In genomic region chr4:152074548-152074947, GRCm38 (mm10) we compare ENCODE assay signal across 38 mouse cellular contexts. TPM values are rescaled to one million over a fixed set of nuclear protein-coding genes. Genes with fewer than 3 reads are reported as not detected.
DNase-seq lines count a peak whose midpoint lies in the region; ATAC-seq and TF ChIP-seq lines count a peak whose summit lies in the region.
"Had no signal": no experiment of that assay in that cellular context is flagged by ENCODE, and none has a peak within 500 bp of the region (broad histone marks: within the 10 kb centered on the region; RNA-seq: fewer than 3 reads in every experiment).

No protein-coding gene starts in this region.

- H3K27ac ChIP-seq in kidney, postnatal 0 days: no peak overlapping the region
- no peak overlapping the region for H3K27ac ChIP-seq in midbrain, postnatal 0 days (ENCODE audit: low read depth, low read length)
- no peak overlapping the region for H3K27ac ChIP-seq in midbrain, embryonic 15.5 days
- no peak overlapping the region for H3K27ac ChIP-seq in MEL (ENCODE audit: control insufficient read depth, low read depth, low read length)
- H3K27ac ChIP-seq in stomach, postnatal 0 days (replicated peaks): no peak overlapping the region
- no peak overlapping the region for H3K27ac ChIP-seq in kidney, embryonic 16.5 days (ENCODE audit: low read length)
- H3K27ac ChIP-seq: embryonic facial prominence, embryonic 13.5 days; forebrain, embryonic 15.5 days; intestine, embryonic 15.5 days; left cerebral cortex, adult 2 months; limb, embryonic 12.5 days; midbrain, embryonic 12.5 days; neural tube, embryonic 15.5 days; stomach, embryonic 15.5 days had no signal

- H3K4me2 ChIP-seq in kidney, postnatal 0 days (ENCODE audit: low read length): no peak overlapping the region
- no peak overlapping the region for H3K4me2 ChIP-seq in midbrain, postnatal 0 days (ENCODE audit: low read depth, low read length, poor library complexity, severe bottlenecking)
- no peak overlapping the region for H3K4me2 ChIP-seq in midbrain, embryonic 15.5 days
- no peak overlapping the region for H3K4me2 ChIP-seq in stomach, postnatal 0 days (replicated peaks; ENCODE audit: low read depth)
- H3K4me2 ChIP-seq in kidney, embryonic 16.5 days (replicated peaks; ENCODE audit: low read depth, low read length): no peak overlapping the region
- H3K4me2 ChIP-seq: embryonic facial prominence, embryonic 13.5 days; forebrain, embryonic 15.5 days; intestine, embryonic 15.5 days; limb, embryonic 12.5 days; midbrain, embryonic 12.5 days; neural tube, embryonic 15.5 days; stomach, embryonic 15.5 days had no signal

- no peak overlapping the region for H3K9ac ChIP-seq in kidney, postnatal 0 days (ENCODE audit: low read depth, low read length)
- no peak overlapping the region for H3K9ac ChIP-seq in midbrain, postnatal 0 days (replicated peaks; ENCODE audit: low read length, poor library complexity, severe bottlenecking)
- no peak overlapping the region for H3K9ac ChIP-seq in midbrain, embryonic 15.5 days
- H3K9ac ChIP-seq in MEL (ENCODE audit: control insufficient read depth, low read depth, low read length, poor library complexity, severe bottlenecking): no peak overlapping the region
- no peak overlapping the region for H3K9ac ChIP-seq in stomach, postnatal 0 days (ENCODE audit: low read length)
- no peak overlapping the region for H3K9ac ChIP-seq in kidney, embryonic 16.5 days (replicated peaks; ENCODE audit: low read length)
- H3K9ac ChIP-seq: embryonic facial prominence, embryonic 13.5 days; forebrain, embryonic 15.5 days; intestine, embryonic 15.5 days; limb, embryonic 12.5 days; midbrain, embryonic 12.5 days; neural tube, embryonic 15.5 days; stomach, embryonic 15.5 days had no signal

- TF ChIP-seq CTCF in kidney, postnatal 0 days (IDR thresholded peaks at IDR 0.05; ENCODE audit: low read depth): peak; percentile 19; the same call in 1 of the 2 replicates
- TF ChIP-seq CTCF in midbrain, postnatal 0 days (IDR thresholded peaks at IDR 0.05): peak; percentile 19
- peak; percentile 17 to 56 (median 40); a peak in 4 of 6 replicates for TF ChIP-seq CTCF in MEL (IDR thresholded peaks at IDR 0.05 in 2 of 3, conservative IDR thresholded peaks at IDR 0.05 in 1 of 3; ENCODE audit: control insufficient read depth in 1 of 3, insufficient read depth in 1 of 3, low read depth in 2 of 3, low read length in 3 of 3, poor library complexity in 1 of 3, severe bottlenecking in 1 of 3)
- TF ChIP-seq CTCF in stomach, postnatal 0 days (IDR thresholded peaks at IDR 0.05; ENCODE audit: low read depth): peak; percentile 25; the same call in 1 of the 2 replicates

- no peaks in the 10 kb centered on the region for H3K27me3 ChIP-seq in kidney, postnatal 0 days (ENCODE audit: insufficient read depth, low read length)
- no peaks in the 10 kb centered on the region for H3K27me3 ChIP-seq in midbrain, postnatal 0 days (ENCODE audit: insufficient read depth, low read length)
- no peaks in the 10 kb centered on the region; the same call in 1 of the 2 replicates for H3K27me3 ChIP-seq in midbrain, embryonic 15.5 days (replicated peaks)
- no peaks in the 10 kb centered on the region for H3K27me3 ChIP-seq in MEL (ENCODE audit: control insufficient read depth in 1 of 2, insufficient read depth in 2 of 2, low read length in 2 of 2)
- H3K27me3 ChIP-seq in stomach, postnatal 0 days (ENCODE audit: control insufficient read depth, insufficient read depth, low read length): no peaks in the 10 kb centered on the region
- no peaks in the 10 kb centered on the region for H3K27me3 ChIP-seq in kidney, embryonic 16.5 days (ENCODE audit: insufficient read depth, low read length)
- H3K27me3 ChIP-seq: embryonic facial prominence, embryonic 13.5 days; forebrain, embryonic 15.5 days; intestine, embryonic 15.5 days; limb, embryonic 12.5 days; midbrain, embryonic 12.5 days; neural tube, embryonic 15.5 days; Patski; stomach, embryonic 15.5 days had no signal

- H3K79me2 ChIP-seq in MEL (ENCODE audit: control insufficient read depth, insufficient read depth, low read length, poor library complexity): no peaks in the 10 kb centered on the region

- H3K9me3 ChIP-seq in kidney, postnatal 0 days (replicated peaks; ENCODE audit: low read length): no peaks in the 10 kb centered on the region
- H3K9me3 ChIP-seq in midbrain, postnatal 0 days (ENCODE audit: low read length): no peaks in the 10 kb centered on the region
- H3K9me3 ChIP-seq in midbrain, embryonic 15.5 days: no peaks in the 10 kb centered on the region
- no peaks in the 10 kb centered on the region for H3K9me3 ChIP-seq in MEL (replicated peaks; ENCODE audit: insufficient read depth, low read length)
- H3K9me3 ChIP-seq in stomach, postnatal 0 days (ENCODE audit: control insufficient read depth, low read length): no peaks in the 10 kb centered on the region
- no peaks in the 10 kb centered on the region for H3K9me3 ChIP-seq in kidney, embryonic 16.5 days (ENCODE audit: low read length)
- H3K9me3 ChIP-seq: embryonic facial prominence, embryonic 13.5 days; forebrain, embryonic 10.5 days; forebrain, embryonic 15.5 days; G1E; hindbrain, embryonic 10.5 days; intestine, embryonic 15.5 days; limb, embryonic 12.5 days; midbrain, embryonic 12.5 days; neural tube, embryonic 15.5 days; stomach, embryonic 15.5 days had no signal

- TF ChIP-seq RAD21 in MEL (IDR thresholded peaks at IDR 0.05; ENCODE audit: low read depth, low read length): no peak; the same call in 1 of the 2 replicates

- DNase-seq in kidney, postnatal 0 days (ENCODE audit: low spot score): no peak
- DNase-seq in kidney, postnatal 4 days: no peak
- DNase-seq in midbrain, postnatal 0 days (ENCODE audit: low spot score): no peak
- DNase-seq in MEL (ENCODE audit: low read depth, low spot score): peak; percentile 35
- no peak for DNase-seq in stomach, postnatal 0 days (ENCODE audit: low spot score)
- DNase-seq: cerebellum, adult 11-12 months; cerebellum, adult 9-11 months; heart, postnatal 14 days; kidney, adult 2 months; kidney, postnatal 10 days; lung, adult 2 months; lung, postnatal 14 days; retina, postnatal 1 day; right cerebral cortex, postnatal 14 days; thymus, adult 2 months; thymus, postnatal 36 days had no signal

- no peaks in the 10 kb centered on the region for H3K36me3 ChIP-seq in kidney, postnatal 0 days (ENCODE audit: insufficient read depth, low read length)
- H3K36me3 ChIP-seq in midbrain, postnatal 0 days (ENCODE audit: insufficient read depth, low read length): no peaks in the 10 kb centered on the region
- no peaks in the 10 kb centered on the region for H3K36me3 ChIP-seq in midbrain, embryonic 15.5 days (replicated peaks)
- H3K36me3 ChIP-seq in MEL (ENCODE audit: control insufficient read depth in 1 of 2, insufficient read depth in 2 of 2, low read length in 2 of 2): no peaks in the 10 kb centered on the region
- H3K36me3 ChIP-seq in stomach, postnatal 0 days (ENCODE audit: control insufficient read depth, insufficient read depth, low read length): no peaks in the 10 kb centered on the region
- H3K36me3 ChIP-seq in kidney, embryonic 16.5 days (ENCODE audit: insufficient read depth, low read length): no peaks in the 10 kb centered on the region
- H3K36me3 ChIP-seq: embryonic facial prominence, embryonic 13.5 days; forebrain, embryonic 10.5 days; forebrain, embryonic 15.5 days; G1E; hindbrain, embryonic 10.5 days; intestine, embryonic 15.5 days; limb, embryonic 12.5 days; midbrain, embryonic 12.5 days; neural tube, embryonic 15.5 days; stomach, embryonic 15.5 days had no signal

- no peaks in the 10 kb centered on the region; the same call in 1 of the 2 replicates for H3K4me1 ChIP-seq in kidney, postnatal 0 days (replicated peaks; ENCODE audit: insufficient read depth, low read length)
- H3K4me1 ChIP-seq in midbrain, postnatal 0 days (ENCODE audit: insufficient read depth, low read length): no peaks in the 10 kb centered on the region
- peaks cover 8% of the 10 kb centered on the region for H3K4me1 ChIP-seq in midbrain, embryonic 15.5 days
- H3K4me1 ChIP-seq in MEL (ENCODE audit: control insufficient read depth in 1 of 2, insufficient read depth in 2 of 2, low read length in 2 of 2): no peaks in the 10 kb centered on the region
- H3K4me1 ChIP-seq in stomach, postnatal 0 days (replicated peaks; ENCODE audit: control insufficient read depth, insufficient read depth): no peaks in the 10 kb centered on the region
- H3K4me1 ChIP-seq in kidney, embryonic 16.5 days (ENCODE audit: insufficient read depth, low read length): peaks cover 20% of the 10 kb centered on the region

- TF ChIP-seq POLR2A in MEL (IDR thresholded peaks at IDR 0.05; ENCODE audit: control insufficient read depth in 1 of 2, insufficient read depth in 1 of 2, low read depth in 1 of 2, low read length in 2 of 2, poor library complexity in 1 of 2): no peak

- H3K4me3 ChIP-seq in kidney, postnatal 0 days (replicated peaks; ENCODE audit: low read depth, low read length): no peak overlapping the region
- H3K4me3 ChIP-seq in midbrain, postnatal 0 days (ENCODE audit: low read depth, low read length): no peak overlapping the region
- no peak overlapping the region for H3K4me3 ChIP-seq in midbrain, embryonic 15.5 days
- no peak overlapping the region for H3K4me3 ChIP-seq in MEL (ENCODE audit: control insufficient read depth in 1 of 2, insufficient read depth in 1 of 2, low read depth in 2 of 2, low read length in 2 of 2)
- H3K4me3 ChIP-seq in stomach, postnatal 0 days (ENCODE audit: low read depth, low read length): no peak overlapping the region
- H3K4me3 ChIP-seq in kidney, embryonic 16.5 days (ENCODE audit: low read length): no peak overlapping the region
- H3K4me3 ChIP-seq: embryonic facial prominence, embryonic 13.5 days; forebrain, embryonic 10.5 days; forebrain, embryonic 15.5 days; hindbrain, embryonic 10.5 days; intestine, embryonic 15.5 days; left cerebral cortex, adult 2 months; limb, embryonic 12.5 days; midbrain, embryonic 12.5 days; neural tube, embryonic 15.5 days; stomach, embryonic 15.5 days had no signal

- no peak for TF ChIP-seq EP300 in MEL (IDR thresholded peaks at IDR 0.05; ENCODE audit: low read depth in 1 of 2, low read length in 2 of 2)
- TF ChIP-seq EP300 in stomach, postnatal 0 days (optimal IDR thresholded peaks at IDR 0.05): no peak

- whole genome bisulfite sequencing in kidney, postnatal 0 days: 84% methylated on average over 9 of the region's 9 CpGs
- 87% methylated on average over 9 of the region's 9 CpGs for WGBS in midbrain, postnatal 0 days
- 83% methylated on average over 9 of the region's 9 CpGs for WGBS in midbrain, embryonic 15.5 days
- WGBS in stomach, postnatal 0 days: 86% methylated on average over 9 of the region's 9 CpGs
- 84% methylated on average over 9 of the region's 9 CpGs for WGBS in kidney, embryonic 16.5 days

- no peak for ATAC-seq in kidney, postnatal 0 days (replicated peaks; ENCODE audit: low FRiP score, low read depth)
- no peak for ATAC-seq in midbrain, postnatal 0 days (ENCODE audit: low FRiP score)
- ATAC-seq in midbrain, embryonic 15.5 days (replicated peaks): no peak
- no peak for ATAC-seq in stomach, postnatal 0 days (ENCODE audit: low FRiP score, low TSS enrichment)
- no peak for ATAC-seq in kidney, embryonic 16.5 days (ENCODE audit: low FRiP score, low TSS enrichment)
- ATAC-seq: CD4-positive, CD25-positive, alpha-beta regulatory T cell, adult 4 months; forebrain, embryonic 15.5 days; hindbrain, embryonic 16.5 days; intestine, embryonic 15.5 days; Patski had no signal

RNA-seq across cellular contexts. Expression of gene Plekhg5, which starts 2.2 kb away (rescaled TPM):
- 18.3 and 19.3 TPM in 2 replicates for polyA plus RNA-seq in kidney, postnatal 0 days (2015; fragmentation: Nextera tagmentation; extraction: Ambion mirVana)
- total RNA-seq in midbrain, postnatal 0 days (2014; rRNA removed): 17.6 and 33.5 TPM in 2 replicates
- 13.0 and 15.1 TPM in 2 replicates for polyA plus RNA-seq in midbrain, postnatal 0 days (2015; fragmentation: Nextera tagmentation; extraction: Ambion mirVana)
- 12.3 and 12.5 TPM in 2 replicates for polyA plus RNA-seq in midbrain, embryonic 15.5 days (2015; fragmentation: Nextera tagmentation; extraction: Ambion mirVana)
- 9.6 and 10.8 TPM in 2 replicates for total RNA-seq in MEL (2012; rRNA removed)
- polyA plus RNA-seq in MEL (2012; ENCODE audit: insufficient read depth in 1 of 2, insufficient read length in 2 of 2, low read depth in 1 of 2, low replicate concordance in 2 of 2, missing spikeins in 1 of 2): 10 to 100 TPM in 1 of 2 experiments, not detected in 1; 19.6 TPM
- 6.4 and 7.5 TPM in 2 replicates for polyA plus RNA-seq in stomach, postnatal 0 days (2015; fragmentation: Nextera tagmentation; extraction: Ambion mirVana)
- 25.5 and 28.1 TPM in 2 replicates for polyA plus RNA-seq in kidney, embryonic 16.5 days (2015; fragmentation: Nextera tagmentation; extraction: Ambion mirVana)

RNA-seq across cellular contexts. Expression of gene Nol9, which starts 35.4 kb away (rescaled TPM):
- polyA plus RNA-seq in kidney, postnatal 0 days (2015; fragmentation: Nextera tagmentation; extraction: Ambion mirVana): 20.0 and 20.5 TPM in 2 replicates
- total RNA-seq in midbrain, postnatal 0 days (2014; rRNA removed): 22.5 and 27.4 TPM in 2 replicates
- polyA plus RNA-seq in midbrain, postnatal 0 days (2015; fragmentation: Nextera tagmentation; extraction: Ambion mirVana): 17.5 and 19.0 TPM in 2 replicates
- polyA plus RNA-seq in midbrain, embryonic 15.5 days (2015; fragmentation: Nextera tagmentation; extraction: Ambion mirVana): 25.4 and 27.4 TPM in 2 replicates
- 75.1 and 80.9 TPM in 2 replicates for total RNA-seq in MEL (2012; rRNA removed)
- 100 to 1,000 TPM in 1 of 2 experiments, 10 to 100 TPM in 1; 80.3 to 114 TPM for polyA plus RNA-seq in MEL (2012; ENCODE audit: insufficient read depth in 1 of 2, insufficient read length in 2 of 2, low read depth in 1 of 2, low replicate concordance in 2 of 2, missing spikeins in 1 of 2)
- polyA plus RNA-seq in stomach, postnatal 0 days (2015; fragmentation: Nextera tagmentation; extraction: Ambion mirVana): 11.2 and 12.0 TPM in 2 replicates
- 31.7 and 35.6 TPM in 2 replicates for polyA plus RNA-seq in kidney, embryonic 16.5 days (2015; fragmentation: Nextera tagmentation; extraction: Ambion mirVana)

RNA-seq across cellular contexts. Expression of gene Tas1r1, which starts 36.2 kb away (rescaled TPM):
- polyA plus RNA-seq in kidney, postnatal 0 days (2015; fragmentation: Nextera tagmentation; extraction: Ambion mirVana): 0.39 and 0.45 TPM in 2 replicates
- total RNA-seq in midbrain, postnatal 0 days (2014; rRNA removed): 0.11 and 1.5 TPM in 2 replicates
- polyA plus RNA-seq in midbrain, postnatal 0 days (2015; fragmentation: Nextera tagmentation; extraction: Ambion mirVana): 1.6 TPM in 2 replicates
- 1.5 and 1.6 TPM in 2 replicates for polyA plus RNA-seq in midbrain, embryonic 15.5 days (2015; fragmentation: Nextera tagmentation; extraction: Ambion mirVana)
- 0.12 TPM in 1 of 2 replicates, not detected in the other for total RNA-seq in MEL (2012; rRNA removed)
- under 1 TPM in 1 of 2 experiments, not detected in 1; 0.21 TPM for polyA plus RNA-seq in MEL (2012; ENCODE audit: insufficient read depth in 1 of 2, insufficient read length in 2 of 2, low read depth in 1 of 2, low replicate concordance in 2 of 2, missing spikeins in 1 of 2)
- polyA plus RNA-seq in stomach, postnatal 0 days (2015; fragmentation: Nextera tagmentation; extraction: Ambion mirVana): 0.12 and 0.16 TPM in 2 replicates
- 0.50 and 0.63 TPM in 2 replicates for polyA plus RNA-seq in kidney, embryonic 16.5 days (2015; fragmentation: Nextera tagmentation; extraction: Ambion mirVana)
- total RNA-seq: adrenal gland, adult 18-20 months; heart, adult 8-10 months; liver, adult 2 months; monocyte, adult 5-6 weeks had no signal
- polyA plus RNA-seq: CD4-positive, CD25-positive, alpha-beta regulatory T cell, adult 4 months; liver, adult 2 months; small intestine, adult 2 months had no signal

RNA-seq across cellular contexts. Expression of gene Tnfrsf25, which starts 41.2 kb away (rescaled TPM):
- polyA plus RNA-seq in kidney, postnatal 0 days (2015; fragmentation: Nextera tagmentation; extraction: Ambion mirVana): 0.68 and 0.83 TPM in 2 replicates
- total RNA-seq in midbrain, postnatal 0 days (2014; rRNA removed): 0.99 and 2.0 TPM in 2 replicates
- polyA plus RNA-seq in midbrain, postnatal 0 days (2015; fragmentation: Nextera tagmentation; extraction: Ambion mirVana): 0.38 and 0.49 TPM in 2 replicates
- polyA plus RNA-seq in midbrain, embryonic 15.5 days (2015; fragmentation: Nextera tagmentation; extraction: Ambion mirVana): 0.80 and 1.0 TPM in 2 replicates
- 0.49 and 1.1 TPM in 2 replicates for total RNA-seq in MEL (2012; rRNA removed)
- polyA plus RNA-seq in MEL (2012; ENCODE audit: insufficient read depth in 1 of 2, insufficient read length in 2 of 2, low read depth in 1 of 2, low replicate concordance in 2 of 2, missing spikeins in 1 of 2): under 1 TPM in 1 of 2 experiments, not detected in 1; 0.97 TPM
- polyA plus RNA-seq in stomach, postnatal 0 days (2015; fragmentation: Nextera tagmentation; extraction: Ambion mirVana): 0.49 and 0.96 TPM in 2 replicates
- polyA plus RNA-seq in kidney, embryonic 16.5 days (2015; fragmentation: Nextera tagmentation; extraction: Ambion mirVana): 1.9 and 3.0 TPM in 2 replicates
- total RNA-seq: common myeloid progenitor, adult 5-6 weeks; G1E; monocyte, adult 5-6 weeks had no signal
- polyA plus RNA-seq: G1E had no signal

RNA-seq across cellular contexts. Expression of gene Zbtb48, which starts 47.1 kb away (rescaled TPM):
- polyA plus RNA-seq in kidney, postnatal 0 days (2015; fragmentation: Nextera tagmentation; extraction: Ambion mirVana): 14.4 and 16.3 TPM in 2 replicates
- 7.8 and 8.9 TPM in 2 replicates for total RNA-seq in midbrain, postnatal 0 days (2014; rRNA removed)
- polyA plus RNA-seq in midbrain, postnatal 0 days (2015; fragmentation: Nextera tagmentation; extraction: Ambion mirVana): 17.0 and 20.6 TPM in 2 replicates
- polyA plus RNA-seq in midbrain, embryonic 15.5 days (2015; fragmentation: Nextera tagmentation; extraction: Ambion mirVana): 22.1 and 23.9 TPM in 2 replicates
- total RNA-seq in MEL (2012; rRNA removed): 9.4 and 12.1 TPM in 2 replicates
- 10 to 100 TPM in 1 of 2 experiments, not detected in 1; 21.4 TPM for polyA plus RNA-seq in MEL (2012; ENCODE audit: insufficient read depth in 1 of 2, insufficient read length in 2 of 2, low read depth in 1 of 2, low replicate concordance in 2 of 2, missing spikeins in 1 of 2)
- polyA plus RNA-seq in stomach, postnatal 0 days (2015; fragmentation: Nextera tagmentation; extraction: Ambion mirVana): 10.1 and 10.6 TPM in 2 replicates
- 25.3 and 26.0 TPM in 2 replicates for polyA plus RNA-seq in kidney, embryonic 16.5 days (2015; fragmentation: Nextera tagmentation; extraction: Ambion mirVana)
